Mouse (Mus musculus) intestine, embryonic 16.5 days (tissue): ENCODE measurements at regions not wholly inside any gene's neighbourhood (a gene's known extent, or its start where the extent isn't known, plus 50 kb on each side); places are given as distances from the start of the nearest gene placed in this dataset. TPM values are rescaled to one million over a fixed set of nuclear protein-coding genes. Genes with fewer than 3 reads are reported as not detected.
A peak's percentile ranks its signal among the peaks of the same experiment; 100 is the strongest.

Source experiments
- ATAC-seq: fragments of 200-750 bp; cut with Nextera tagmentation; 2 replicates; pipeline ENCODE4 v1.8.0; 2017; ENCODE audit warnings: moderate TSS enrichment, moderate library complexity
- H3K27ac ChIP-seq: fragments of 300-500 bp; sonication (generic); 2 replicates; pipeline ENCODE4 v1.5.1; 2014; ENCODE audit warnings: mild to moderate bottlenecking, low read length
- H3K27me3 ChIP-seq: fragments of 300-500 bp; sonication (generic); replicated peaks from 2 replicates; pipeline ENCODE4 v1.6.1; 2014; ENCODE audit warnings: low read length, control low read depth, mixed read lengths; ENCODE audit not compliant: control insufficient read depth, insufficient read depth
- H3K36me3 ChIP-seq: fragments of 300-500 bp; sonication (generic); 2 replicates; pipeline ENCODE4 v1.6.1; 2014; ENCODE audit warnings: low read length, control low read depth; ENCODE audit not compliant: control insufficient read depth, insufficient read depth
- H3K4me1 ChIP-seq: fragments of 300-500 bp; sonication (generic); 2 replicates; pipeline ENCODE4 v1.6.1; 2014; ENCODE audit warnings: low read length, control low read depth, mixed read lengths; ENCODE audit not compliant: control insufficient read depth, insufficient read depth
- H3K4me2 ChIP-seq: fragments of 300-500 bp; sonication (generic); 2 replicates; pipeline ENCODE4 v1.6.1; 2014; ENCODE audit warnings: low read depth, low read length, control low read depth
- H3K4me3 ChIP-seq: fragments of 300-500 bp; sonication (generic); 2 replicates; pipeline ENCODE4 v1.5.1; 2014; ENCODE audit warnings: mild to moderate bottlenecking, low read length
- H3K9ac ChIP-seq: fragments of 300-500 bp; sonication (generic); 2 replicates; pipeline ENCODE4 v1.6.1; 2014; ENCODE audit warnings: low read depth, low read length
- H3K9me3 ChIP-seq: fragments of 300-500 bp; sonication (generic); 2 replicates; pipeline ENCODE4 v1.6.1; 2016; ENCODE audit warnings: low read length, control low read depth; ENCODE audit not compliant: control insufficient read depth
- WGBS: fragments of 180-500 bp; shearing (Covaris S2); extraction: QIAGEN DNeasy Blood & Tissue Kit; methylation state at CpG from one replicate; pipeline ENCODE4 v1.1.7; 2014; 5-methylcytosine and 5-hydroxymethylcytosine counted together
- microRNA-seq: library from miRNA; unstranded; fragments of <30 nt; microRNA quantifications from one replicate; pipeline ENCODE4, GENCODE M21; 2016

DNA sequence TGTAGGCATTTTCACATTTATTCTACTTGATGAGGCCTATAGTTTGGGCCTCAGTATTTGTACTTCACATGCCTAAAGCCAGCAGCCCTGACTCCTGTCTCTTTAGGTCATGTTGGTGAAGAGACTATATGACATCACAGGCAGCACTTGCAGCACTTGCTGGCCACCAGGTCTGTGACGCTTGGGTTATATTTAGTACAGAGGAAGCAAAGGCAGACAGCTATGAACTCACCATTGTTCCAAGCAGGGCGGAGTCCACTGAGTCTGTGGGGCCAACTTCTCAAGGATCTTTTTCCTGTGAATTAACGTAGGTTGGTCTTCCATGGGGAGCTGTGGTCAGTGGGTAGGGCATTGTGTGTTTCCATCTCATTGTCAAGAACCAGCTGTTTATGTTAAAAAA is 117.9 kb upstream of the Gm10131 start:
- Histone ChIP-seq H3K4me3 (no peak overlapping the region), H3K36me3 (no peaks in the 10 kb centered on the region), H3K9me3 (no peaks in the 10 kb centered on the region), H3K27ac (no peak overlapping the region), H3K9ac (no peak overlapping the region), H3K27me3 (no peaks in the 10 kb centered on the region), H3K4me2 (no peak overlapping the region), H3K4me1 (peaks cover 4% of the 10 kb centered on the region; the same call in 1 of the 2 replicates)
- peak; percentile 50 for ATAC-seq
- 59% methylated on average over 3 of the region's 3 CpGs for WGBS

DNA sequence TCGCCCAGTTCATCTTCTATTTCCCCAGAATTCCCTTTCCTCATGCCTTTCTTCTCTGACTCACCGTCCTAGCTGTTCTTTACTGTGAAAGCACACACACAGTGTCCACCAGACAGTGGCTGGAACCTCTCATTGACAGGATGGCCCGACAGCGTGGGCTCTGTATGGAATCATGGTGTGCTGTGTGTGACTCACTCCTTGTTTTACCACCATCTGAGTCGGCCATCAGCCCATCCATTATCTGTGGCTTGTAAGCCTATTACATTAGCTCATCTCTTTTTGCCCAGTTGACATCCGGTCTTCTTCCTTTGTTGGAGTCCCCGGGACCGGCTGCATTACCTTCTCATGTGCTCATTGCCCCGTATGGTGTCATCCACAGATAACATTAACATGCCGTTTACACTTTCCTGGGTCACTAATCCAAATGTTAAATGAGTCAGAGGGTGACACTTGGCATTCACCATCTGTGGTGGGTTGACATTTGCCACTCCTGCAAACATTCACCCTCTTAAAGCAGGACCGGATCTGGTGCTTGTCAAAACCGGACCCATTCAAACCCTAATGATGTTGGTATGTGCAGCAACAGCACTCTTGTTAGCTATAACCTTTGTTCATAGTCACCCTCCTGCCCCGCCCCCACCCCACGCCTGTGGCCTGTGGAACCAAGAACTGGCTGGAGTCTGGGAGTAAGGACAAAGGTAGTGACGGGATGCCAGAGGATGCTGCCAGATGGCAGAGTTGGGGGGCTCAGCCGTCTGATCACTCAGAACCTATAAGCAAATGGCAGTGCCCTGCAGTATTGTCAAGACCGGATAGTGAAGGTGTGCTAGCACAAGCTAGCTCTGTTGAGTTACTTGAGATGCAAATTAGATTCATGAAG is 113.7 kb upstream of the Gm10131 start:
- no peak overlapping the region for H3K4me3 ChIP-seq
- H3K4me2 ChIP-seq = no peak overlapping the region
- 53% methylated on average over 17 of the region's 17 CpGs for WGBS
- H3K27ac ChIP-seq = no peak overlapping the region
- H3K36me3 ChIP-seq = no peaks in the 10 kb centered on the region
- no peaks in the 10 kb centered on the region for H3K27me3 ChIP-seq
- H3K9ac ChIP-seq = no peak overlapping the region
- peaks cover 4% of the 10 kb centered on the region; the same call in 1 of the 2 replicates for H3K4me1 ChIP-seq
- H3K9me3 ChIP-seq = no peaks in the 10 kb centered on the region
- ATAC-seq = peak; percentile 26; the same call in 1 of the 2 replicates

- Histone ChIP-seq H3K27me3 (no peaks in the 10 kb centered on the region), H3K9me3 (no peaks in the 10 kb centered on the region), H3K4me3 (no peak overlapping the region), H3K27ac (no peak overlapping the region), H3K4me1 (peaks cover 4% of the 10 kb centered on the region; the same call in 1 of the 2 replicates), H3K9ac (no peak overlapping the region), H3K36me3 (no peaks in the 10 kb centered on the region), H3K4me2 (no peak overlapping the region)
- 74% methylated on average over 6 of the region's 6 CpGs for WGBS
- ATAC-seq = no peak
Measured at GRCm38 (mm10) chr8:34222187-34222586, 110.7 kb upstream of the Gm10131 start.

Small RNAs in the stretch of these regions (microRNA-seq; reads per million reads assigned to microRNA genes)
- not detected for gene Gm23177
